Mouse (Mus musculus): ENCODE results near the gene Pigu. TPM values are rescaled to one million over a fixed set of nuclear protein-coding genes. Genes with fewer than 3 reads are reported as not detected.

Gene Pigu
- polyA plus RNA-seq, 1 experiment: 45.7 TPM

DNA sequence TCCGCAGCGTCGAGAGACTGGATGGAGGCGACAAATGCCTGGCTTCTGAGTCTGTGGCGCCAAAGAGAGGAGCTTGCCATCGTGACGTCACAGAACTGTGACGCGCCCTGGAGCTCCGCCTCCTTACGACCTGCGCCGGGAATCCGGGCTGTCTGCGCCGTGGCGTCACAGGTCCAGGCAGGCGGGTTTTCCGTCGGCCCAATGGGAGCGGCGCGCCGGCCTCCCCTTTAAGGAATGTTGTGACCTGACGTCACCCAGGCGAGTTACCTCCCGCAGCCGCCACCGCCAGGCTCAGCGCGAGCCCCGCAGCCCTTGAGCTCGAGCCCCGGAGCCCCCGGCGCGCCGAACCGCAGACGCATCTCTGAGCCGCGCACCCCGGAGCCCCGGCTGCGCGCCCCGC is 81.0 kb downstream of the Pigu start, which contains the start of gene Map1lc3a:
Map1lc3a (plus strand) TSS at position 103 of the 400 bp plus-strand sequence.
- no peak within 1 kb of the TSS for H3K27ac ChIP-seq (ENCODE audit: control insufficient read depth, insufficient read depth, low read length)
- no peaks in the 10 kb centered on the region for H3K27me3 ChIP-seq (ENCODE audit: control insufficient read depth, insufficient read depth, low read length)
- H3K4me3 ChIP-seq (ENCODE audit: control insufficient read depth, insufficient read depth, low read length): peak within 1 kb of the TSS; percentile 84
- 2% methylated on average over 47 of the region's 47 CpGs for WGBS
- TF ChIP-seq POLR2A (IDR thresholded peaks at IDR 0.05; ENCODE audit: control insufficient read depth, extremely low read depth, insufficient read depth, low read length, poor library complexity) (no peak), CTCF (IDR thresholded peaks at IDR 0.05; ENCODE audit: borderline replicate concordance, control insufficient read depth, extremely low read depth, insufficient read depth, low read length, poor library complexity) (no peak)
- H3K4me1 ChIP-seq (replicated peaks; ENCODE audit: control insufficient read depth, insufficient read depth, low read length): peaks cover 9% of the 10 kb centered on the region
- no peaks in the 10 kb centered on the region for H3K36me3 ChIP-seq (ENCODE audit: control insufficient read depth, insufficient read depth, low read length)
- peak; percentile 94 for DNase-seq

DNA sequence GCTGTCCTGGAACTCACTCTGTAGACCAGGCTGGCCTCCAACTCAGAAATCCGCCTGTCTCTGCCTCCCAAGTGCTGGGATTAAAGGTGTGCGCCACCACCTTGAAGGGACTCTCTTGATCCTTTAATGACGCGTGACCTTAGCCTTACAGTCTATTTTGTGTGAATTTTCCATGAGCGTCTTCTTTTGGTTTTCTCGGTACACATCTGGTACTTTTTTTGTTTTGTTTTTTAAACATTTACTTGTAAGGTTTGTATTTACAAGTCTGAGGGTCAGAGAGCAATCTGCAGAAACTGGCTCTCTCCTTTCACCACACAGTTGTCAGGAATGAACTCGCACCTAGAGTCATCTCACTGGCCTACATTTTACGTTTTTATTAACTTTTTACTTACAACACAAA is 83.6 kb downstream of the Pigu start:
- no peak overlapping the region for H3K27ac ChIP-seq (ENCODE audit: control insufficient read depth, insufficient read depth, low read length)
- TF ChIP-seq CTCF (IDR thresholded peaks at IDR 0.05; ENCODE audit: borderline replicate concordance, control insufficient read depth, extremely low read depth, insufficient read depth, low read length, poor library complexity) (no peak), POLR2A (IDR thresholded peaks at IDR 0.05; ENCODE audit: control insufficient read depth, extremely low read depth, insufficient read depth, low read length, poor library complexity) (no peak)
- H3K4me3 ChIP-seq (ENCODE audit: control insufficient read depth, insufficient read depth, low read length): no peak overlapping the region
- 96% methylated on average over 8 of the region's 8 CpGs for WGBS
- H3K36me3 ChIP-seq (ENCODE audit: control insufficient read depth, insufficient read depth, low read length): no peaks in the 10 kb centered on the region
- H3K4me1 ChIP-seq (replicated peaks; ENCODE audit: control insufficient read depth, insufficient read depth, low read length): peaks cover 9% of the 10 kb centered on the region
- H3K27me3 ChIP-seq (ENCODE audit: control insufficient read depth, insufficient read depth, low read length): no peaks in the 10 kb centered on the region
- no peak for DNase-seq

DNA sequence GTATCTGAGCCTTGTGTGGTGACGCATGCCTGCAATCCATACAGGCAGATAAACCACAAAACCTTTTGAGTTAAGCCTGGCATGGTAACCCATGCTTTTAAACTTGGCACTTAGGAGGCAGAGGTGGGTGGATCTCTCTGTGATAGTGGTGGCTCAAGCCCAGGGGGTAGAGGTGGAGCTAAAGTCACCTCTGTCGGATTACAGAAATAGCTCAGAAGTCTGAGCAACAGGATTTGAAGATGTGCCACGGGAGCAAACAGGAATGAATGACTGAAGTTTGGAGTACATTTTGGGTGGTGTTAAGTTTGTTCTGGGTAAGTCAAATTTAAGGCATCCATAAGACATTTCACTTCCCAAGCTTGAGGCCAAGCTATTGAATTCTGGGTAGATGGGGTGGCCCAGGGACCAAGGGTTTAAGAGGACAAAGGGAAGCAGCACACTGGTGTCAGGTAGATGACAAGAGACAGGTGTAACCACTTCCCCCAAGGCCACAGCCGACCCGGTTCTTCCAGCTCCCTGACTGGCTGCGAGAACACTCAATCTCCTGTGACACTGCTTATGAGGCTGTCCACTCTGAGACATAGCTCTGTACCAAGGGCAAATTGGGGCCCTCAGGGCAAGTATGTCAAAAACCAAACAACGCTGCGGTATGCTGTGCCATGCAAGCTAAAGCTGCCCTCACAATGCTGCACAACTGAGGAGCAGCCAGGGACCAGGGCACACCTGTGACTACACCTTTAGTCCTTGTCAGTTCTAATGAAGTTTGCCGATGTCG is 84.6 kb downstream of the Pigu start:
- Histone ChIP-seq H3K27ac (ENCODE audit: control insufficient read depth, insufficient read depth, low read length) (no peak overlapping the region), H3K4me3 (ENCODE audit: control insufficient read depth, insufficient read depth, low read length) (no peak overlapping the region), H3K36me3 (ENCODE audit: control insufficient read depth, insufficient read depth, low read length) (no peaks in the 10 kb centered on the region), H3K27me3 (ENCODE audit: control insufficient read depth, insufficient read depth, low read length) (no peaks in the 10 kb centered on the region), H3K4me1 (replicated peaks; ENCODE audit: control insufficient read depth, insufficient read depth, low read length) (peaks cover 8% of the 10 kb centered on the region)
- 74% methylated on average over 10 of the region's 10 CpGs for WGBS
- DNase-seq: no peak
- no peak for TF ChIP-seq CTCF (IDR thresholded peaks at IDR 0.05; ENCODE audit: borderline replicate concordance, control insufficient read depth, extremely low read depth, insufficient read depth, low read length, poor library complexity)
- TF ChIP-seq POLR2A (IDR thresholded peaks at IDR 0.05; ENCODE audit: control insufficient read depth, extremely low read depth, insufficient read depth, low read length, poor library complexity): no peak

DNA sequence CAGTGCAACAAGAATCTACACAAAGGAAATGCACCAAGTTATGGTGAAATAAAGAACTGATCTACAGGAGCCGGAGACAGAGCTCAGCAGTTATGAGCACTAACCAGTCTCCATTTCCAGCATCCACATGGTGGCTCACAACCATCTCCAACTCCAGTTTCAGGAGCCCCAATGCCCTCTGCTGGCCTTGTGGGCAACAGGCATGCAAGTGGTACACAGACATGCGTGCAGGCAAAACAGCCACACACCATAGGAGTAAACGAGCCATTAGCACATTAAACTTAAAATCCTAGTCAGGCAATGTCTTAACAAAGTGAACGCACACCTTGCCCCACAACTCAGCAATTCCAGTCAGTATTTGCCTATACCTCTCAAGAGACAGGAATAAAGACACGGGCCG is 85.3 kb downstream of the Pigu start:
- Histone ChIP-seq H3K36me3 (ENCODE audit: control insufficient read depth, insufficient read depth, low read length) (no peaks in the 10 kb centered on the region), H3K27me3 (ENCODE audit: control insufficient read depth, insufficient read depth, low read length) (no peaks in the 10 kb centered on the region), H3K4me3 (ENCODE audit: control insufficient read depth, insufficient read depth, low read length) (no peak overlapping the region), H3K4me1 (replicated peaks; ENCODE audit: control insufficient read depth, insufficient read depth, low read length) (peaks cover 2% of the 10 kb centered on the region), H3K27ac (ENCODE audit: control insufficient read depth, insufficient read depth, low read length) (no peak overlapping the region)
- peak; percentile 32 for DNase-seq
- TF ChIP-seq CTCF (IDR thresholded peaks at IDR 0.05; ENCODE audit: borderline replicate concordance, control insufficient read depth, extremely low read depth, insufficient read depth, low read length, poor library complexity): no peak
- TF ChIP-seq POLR2A (IDR thresholded peaks at IDR 0.05; ENCODE audit: control insufficient read depth, extremely low read depth, insufficient read depth, low read length, poor library complexity): no peak
- 96% methylated on average over 6 of the region's 6 CpGs for WGBS

DNA sequence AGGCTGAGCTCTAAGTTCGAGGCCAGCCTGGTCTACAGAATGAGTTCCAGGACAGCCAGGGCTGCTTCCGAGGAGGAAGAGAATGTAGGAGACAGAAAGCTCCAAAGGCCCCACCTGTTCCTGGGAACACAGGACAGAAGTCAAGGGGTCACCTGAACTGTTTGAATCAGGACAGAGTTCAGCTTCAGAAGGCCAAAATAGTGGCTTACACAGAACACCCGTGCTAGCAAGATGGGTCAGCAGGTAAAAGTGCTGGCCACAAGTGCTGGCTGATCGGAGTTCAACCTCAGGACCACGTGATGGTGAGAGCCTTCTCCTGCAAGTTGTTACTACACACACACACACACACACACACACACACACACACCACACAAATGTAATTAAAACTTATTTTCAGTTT is 90.3 kb downstream of the Pigu start:
- no peak overlapping the region for H3K27ac ChIP-seq (ENCODE audit: control insufficient read depth, insufficient read depth, low read length)
- no peaks in the 10 kb centered on the region for H3K27me3 ChIP-seq (ENCODE audit: control insufficient read depth, insufficient read depth, low read length)
- H3K4me1 ChIP-seq (replicated peaks; ENCODE audit: control insufficient read depth, insufficient read depth, low read length): no peaks in the 10 kb centered on the region
- no peak for TF ChIP-seq POLR2A (IDR thresholded peaks at IDR 0.05; ENCODE audit: control insufficient read depth, extremely low read depth, insufficient read depth, low read length, poor library complexity)
- no peak for TF ChIP-seq CTCF (IDR thresholded peaks at IDR 0.05; ENCODE audit: borderline replicate concordance, control insufficient read depth, extremely low read depth, insufficient read depth, low read length, poor library complexity)
- H3K4me3 ChIP-seq (ENCODE audit: control insufficient read depth, insufficient read depth, low read length): no peak overlapping the region
- no peaks in the 10 kb centered on the region for H3K36me3 ChIP-seq (ENCODE audit: control insufficient read depth, insufficient read depth, low read length)
- WGBS: 87% methylated on average over 5 of the region's 5 CpGs
- no peak for DNase-seq

DNA sequence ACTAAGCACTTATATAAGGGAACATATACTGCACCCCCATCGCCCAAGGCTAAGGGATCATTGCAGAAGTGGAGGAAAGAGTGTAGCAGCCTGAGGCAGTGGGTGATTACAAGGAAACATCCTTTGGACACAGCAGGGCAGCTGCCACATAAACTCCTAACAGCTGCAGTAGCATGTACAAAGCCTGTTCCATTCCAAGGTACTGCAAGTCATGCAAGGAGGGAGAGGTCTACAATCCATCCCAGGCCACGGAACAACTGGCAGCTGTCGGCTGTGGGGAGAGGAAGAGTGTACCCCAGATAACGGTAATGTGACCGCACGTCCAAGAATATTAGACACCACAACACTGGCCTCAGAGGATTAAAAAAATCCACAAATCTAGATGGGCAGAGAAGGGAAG is 91.7 kb downstream of the Pigu start:
- no peaks in the 10 kb centered on the region for H3K27me3 ChIP-seq (ENCODE audit: control insufficient read depth, insufficient read depth, low read length)
- no peak overlapping the region for H3K27ac ChIP-seq (ENCODE audit: control insufficient read depth, insufficient read depth, low read length)
- 92% methylated on average over 6 of the region's 6 CpGs for WGBS
- no peaks in the 10 kb centered on the region for H3K4me1 ChIP-seq (replicated peaks; ENCODE audit: control insufficient read depth, insufficient read depth, low read length)
- TF ChIP-seq POLR2A (IDR thresholded peaks at IDR 0.05; ENCODE audit: control insufficient read depth, extremely low read depth, insufficient read depth, low read length, poor library complexity): no peak
- DNase-seq: no peak
- H3K4me3 ChIP-seq (ENCODE audit: control insufficient read depth, insufficient read depth, low read length): no peak overlapping the region
- H3K36me3 ChIP-seq (ENCODE audit: control insufficient read depth, insufficient read depth, low read length): no peaks in the 10 kb centered on the region

DNA sequence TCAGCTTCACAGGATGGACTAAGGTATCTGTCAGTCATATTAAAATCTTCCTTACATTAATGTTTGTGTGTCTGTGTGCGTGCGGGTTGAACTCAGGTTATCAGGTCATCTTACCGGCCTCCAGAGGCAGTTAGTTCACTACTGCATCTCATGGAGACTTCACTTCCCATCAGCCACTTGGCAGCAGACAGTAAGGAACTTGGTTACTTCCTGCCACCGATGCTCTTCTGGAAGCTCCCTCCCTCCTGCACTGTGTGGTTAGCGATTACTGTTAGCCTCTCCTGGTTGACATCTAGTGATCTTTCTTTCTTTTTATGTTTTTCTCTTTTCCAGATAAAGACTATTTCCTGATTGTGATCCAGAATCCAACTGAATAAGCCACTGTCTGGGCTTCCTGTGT is 107.6 kb downstream of the Pigu start:
- WGBS: 66% methylated on average over 5 of the region's 5 CpGs
- H3K27ac ChIP-seq (ENCODE audit: control insufficient read depth, insufficient read depth, low read length): no peak overlapping the region
- H3K4me3 ChIP-seq (ENCODE audit: control insufficient read depth, insufficient read depth, low read length): no peak overlapping the region
- DNase-seq: no peak
- H3K36me3 ChIP-seq (ENCODE audit: control insufficient read depth, insufficient read depth, low read length): peaks cover 54% of the 10 kb centered on the region
- TF ChIP-seq POLR2A (IDR thresholded peaks at IDR 0.05; ENCODE audit: control insufficient read depth, extremely low read depth, insufficient read depth, low read length, poor library complexity): no peak
- TF ChIP-seq CTCF (IDR thresholded peaks at IDR 0.05; ENCODE audit: borderline replicate concordance, control insufficient read depth, extremely low read depth, insufficient read depth, low read length, poor library complexity): no peak
- H3K27me3 ChIP-seq (ENCODE audit: control insufficient read depth, insufficient read depth, low read length): no peaks in the 10 kb centered on the region
- no peaks in the 10 kb centered on the region for H3K4me1 ChIP-seq (replicated peaks; ENCODE audit: control insufficient read depth, insufficient read depth, low read length)
